Mouse (Mus musculus) adipose tissue, adult 10 weeks (tissue): ENCODE results near the gene Sdccag8. TPM values are rescaled to one million over a fixed set of nuclear protein-coding genes. Genes with fewer than 3 reads are reported as not detected.

ENCODE experiments used
- polyA plus RNA-seq: library from polyadenylated mRNA; stranded (reverse); fragments of 350-450 nt; fragmentation: Illumina TruSeq; extraction: RNeasy Lipid Tissue Mini Kit (QIAGEN cat#74804); gene quantifications from one replicate; pipeline ENCODE4 v1.2.3, GENCODE M21; 2014; ENCODE audit warnings: low read depth, low replicate concordance

Sdccag8 gene
- 9.2 TPM for polyA plus RNA-seq

GRCm38 (mm10) chr1:176814591-176815062, at the start of gene Sdccag8:
TSS of gene Sdccag8 (plus strand) at chr1:176814660.

GRCm38 (mm10) chr1:176814036-176814420, 432 bp upstream of the Sdccag8 start, which contains the start of gene Cep170:
TSS of gene Cep170 (minus strand) at chr1:176814067.

Other genes starting within 250 kb of the Sdccag8 start
- gene Cep170, start 593 bp upstream of the Sdccag8 start, polyA plus RNA-seq, result 15.8 TPM